Mouse (Mus musculus) cerebellum, adult 2 months (tissue): ENCODE results near the gene Slc5a11. TPM values are rescaled to one million over a fixed set of nuclear protein-coding genes. Genes with fewer than 3 reads are reported as not detected.

Experiments
- DNase-seq, 2 experiments: peaks; one replicate each; pipeline ENCODE4 v3.0.0; 2021
- H3K27ac ChIP-seq: fragments of 200-500 bp; 2 replicates; pipeline ENCODE4 v1.5.1; 2012; ENCODE audit warnings: low read length, control low read depth, inconsistent platforms; ENCODE audit not compliant: insufficient read depth
- H3K27me3 ChIP-seq: fragments of 200-500 bp; 2 replicates; pipeline ENCODE4 v1.6.1; 2012; ENCODE audit warnings: inconsistent platforms, mild to moderate bottlenecking, low read length, moderate library complexity; ENCODE audit not compliant: control insufficient read depth, insufficient read depth
- H3K4me1 ChIP-seq: fragments of 200-500 bp; 2 replicates; pipeline ENCODE4 v1.6.1; 2011; ENCODE audit warnings: low read length; ENCODE audit not compliant: control insufficient read depth, insufficient read depth
- H3K4me3 ChIP-seq: fragments of 200-500 bp; replicated peaks from 2 replicates; pipeline ENCODE3; 2011; ENCODE audit warnings: mild to moderate bottlenecking, low read depth, low read length, control low read depth; ENCODE audit not compliant: insufficient read depth
- CTCF ChIP-seq: fragments of 200-500 bp; IDR thresholded peaks from 2 replicates; pipeline ENCODE4 v1.5.1; 2011; ENCODE audit warnings: low read depth, mild to moderate bottlenecking, control low read depth, low read length, moderate library complexity, borderline replicate concordance; ENCODE audit not compliant: insufficient read depth
- POLR2A ChIP-seq: fragments of 200-500 bp; IDR thresholded peaks from 2 replicates; pipeline ENCODE4 v1.6.1; 2011; ENCODE audit warnings: low read length, control low read depth, borderline replicate concordance; ENCODE audit not compliant: insufficient read depth
- WGBS: fragments of 180-500 bp; shearing (Covaris S2); methylation state at CpG from one replicate; pipeline ENCODE4 v1.1.7; 2018; 5-methylcytosine and 5-hydroxymethylcytosine counted together
- polyA plus RNA-seq: library from polyadenylated mRNA; depleted of rRNA; stranded (reverse); fragments of >200 nt; gene quantifications from 2 replicates; pipeline ENCODE4 v1.2.3, GENCODE M21; 2012

The Slc5a11 gene
- polyA plus RNA-seq, 1 experiment: 3.1 TPM

- no peak for DNase-seq
- WGBS: 86% methylated on average over 3 of the region's 3 CpGs
- H3K27ac ChIP-seq: no peak overlapping the region
- peaks cover 4% of the 10 kb centered on the region for H3K4me1 ChIP-seq
- no peak overlapping the region for H3K4me3 ChIP-seq
- H3K27me3 ChIP-seq: no peaks in the 10 kb centered on the region
- TF ChIP-seq CTCF (no peak), POLR2A (no peak)
Measured at GRCm38 (mm10) chr7:123199151-123199550, 15.4 kb upstream of the Slc5a11 start.

DNA sequence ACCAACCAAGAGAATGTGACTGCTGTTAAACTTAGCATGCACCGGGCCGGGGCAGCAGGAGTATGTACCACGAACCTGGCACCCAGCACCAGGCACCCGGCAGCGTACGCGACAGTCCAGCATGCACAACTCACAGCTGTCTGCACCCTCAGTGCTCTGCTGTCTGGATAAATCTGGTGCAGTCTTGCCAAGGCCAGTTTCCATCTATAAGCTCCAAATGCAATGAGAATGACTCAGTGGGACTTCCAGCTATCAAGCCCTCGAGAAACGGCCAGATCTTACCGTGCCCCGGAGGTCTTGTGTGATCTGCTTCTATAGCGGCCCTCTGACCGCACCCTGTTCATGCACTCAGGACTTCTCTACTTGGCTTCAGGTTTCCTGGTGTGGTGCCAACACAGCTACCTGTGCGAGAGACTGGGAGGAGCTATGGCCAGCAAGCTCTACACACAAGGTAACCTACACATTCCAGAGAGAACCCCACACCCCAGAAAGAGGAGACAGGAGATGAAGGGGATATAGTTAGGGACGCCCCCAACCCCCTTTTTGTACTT is 14.8 kb upstream of the Slc5a11 start:
- 88% methylated on average over 15 of the region's 15 CpGs for WGBS
- peaks cover 2% of the 10 kb centered on the region for H3K4me1 ChIP-seq
- TF ChIP-seq POLR2A (no peak), CTCF (no peak)

DNA sequence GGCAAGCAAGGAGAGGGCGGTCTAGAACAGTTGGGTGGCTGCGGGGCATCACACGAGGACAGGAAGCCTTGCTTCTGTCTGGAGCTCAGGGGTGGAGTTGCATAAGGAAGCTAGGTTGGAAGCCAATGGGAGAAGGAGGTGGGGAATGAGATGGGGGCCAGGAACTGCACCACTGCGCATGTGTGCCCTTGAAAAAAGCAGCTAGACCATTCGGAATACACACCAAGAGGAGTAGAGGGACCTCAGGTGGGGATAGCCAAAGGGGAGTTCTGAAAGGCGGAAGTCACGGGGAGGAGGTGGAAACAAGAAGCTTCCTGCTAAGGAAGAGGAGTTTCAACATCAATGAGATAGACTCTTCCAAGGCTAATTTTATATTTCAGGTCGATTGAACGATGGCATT is 13.9 kb upstream of the Slc5a11 start:
- Histone ChIP-seq H3K27ac (no peak overlapping the region), H3K4me1 (no peaks in the 10 kb centered on the region), H3K27me3 (no peaks in the 10 kb centered on the region), H3K4me3 (no peak overlapping the region)
- TF ChIP-seq CTCF (no peak), POLR2A (no peak)
- DNase-seq: no peak
- 80% methylated on average over 9 of the region's 9 CpGs for WGBS

More for the DNA sequence above, 14.8 kb upstream of the Slc5a11 start:
- Histone ChIP-seq H3K27me3 (no peaks in the 10 kb centered on the region), H3K4me3 (no peak overlapping the region), H3K27ac (no peak overlapping the region)
- no peak for DNase-seq

DNA sequence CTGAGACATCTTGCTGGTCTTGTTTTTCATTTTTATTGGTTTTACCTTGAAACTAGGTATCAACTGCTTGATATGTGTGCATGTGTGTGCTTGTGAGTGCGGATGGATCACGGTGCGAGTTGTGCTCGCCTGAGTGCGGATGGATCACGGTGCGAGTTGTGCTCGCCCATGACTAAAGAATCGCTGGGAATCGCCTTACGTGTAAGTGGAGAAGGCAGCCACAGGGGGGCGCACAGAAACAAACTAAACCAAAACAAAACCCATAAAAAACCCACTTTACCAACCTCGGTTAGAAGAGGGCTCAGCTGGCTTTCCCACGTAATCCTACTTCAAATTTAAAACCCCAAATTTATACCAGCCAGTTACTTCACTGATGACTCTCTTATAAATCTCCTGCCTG is 9.3 kb upstream of the Slc5a11 start:
- TF ChIP-seq POLR2A (no peak), CTCF (peak; percentile 71)
- WGBS: 26% methylated on average over 14 of the region's 14 CpGs

GRCm38 (mm10) chr7:123207561-123207960 is 7.0 kb upstream of the Slc5a11 start:
- 75% methylated on average over 6 of the region's 6 CpGs for WGBS
- DNase-seq: no peak
- H3K4me1 ChIP-seq: no peaks in the 10 kb centered on the region
- TF ChIP-seq CTCF: no peak
- no peak for TF ChIP-seq POLR2A
- no peak overlapping the region for H3K4me3 ChIP-seq
- H3K27me3 ChIP-seq: no peaks in the 10 kb centered on the region
- no peak overlapping the region for H3K27ac ChIP-seq

More for the DNA sequence above, 9.3 kb upstream of the Slc5a11 start:
- H3K27ac ChIP-seq: no peak overlapping the region
- no peak overlapping the region for H3K4me3 ChIP-seq
- no peaks in the 10 kb centered on the region for H3K4me1 ChIP-seq
- H3K27me3 ChIP-seq: no peaks in the 10 kb centered on the region
- peak; percentile 50 to 64 for DNase-seq

GRCm38 (mm10) chr7:123209864-123210263 is 4.7 kb upstream of the Slc5a11 start:
- 87% methylated on average over 9 of the region's 9 CpGs for WGBS
- TF ChIP-seq POLR2A (no peak), CTCF (no peak)
- no peak for DNase-seq
- H3K4me1 ChIP-seq: no peaks in the 10 kb centered on the region
- no peak overlapping the region for H3K4me3 ChIP-seq
- no peak overlapping the region for H3K27ac ChIP-seq
- H3K27me3 ChIP-seq: no peaks in the 10 kb centered on the region

DNA sequence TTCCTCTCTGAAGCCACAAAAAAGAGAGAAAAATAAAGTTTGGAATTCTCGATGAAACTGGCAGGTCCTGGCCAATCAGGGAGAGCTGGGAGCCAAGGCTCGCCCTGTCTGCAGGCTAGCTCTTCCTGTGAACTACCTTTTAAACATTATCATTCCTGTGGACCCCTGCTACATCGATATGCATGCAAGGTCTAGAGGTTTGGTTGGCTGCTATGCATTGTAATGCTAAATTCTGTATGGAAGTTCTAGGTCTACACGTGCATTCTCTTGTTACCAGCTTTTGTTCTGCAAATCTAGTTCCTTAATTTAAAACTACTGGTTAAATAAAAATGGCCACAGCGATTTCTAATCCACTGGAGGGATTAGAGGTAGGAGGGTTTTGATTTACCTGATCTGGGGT is 3.1 kb upstream of the Slc5a11 start:
- H3K4me1 ChIP-seq: no peaks in the 10 kb centered on the region
- WGBS: 64% methylated on average over 5 of the region's 5 CpGs
- H3K4me3 ChIP-seq: no peak overlapping the region
- TF ChIP-seq CTCF (no peak), POLR2A (no peak)
- H3K27ac ChIP-seq: no peak overlapping the region
- DNase-seq: no peak
- H3K27me3 ChIP-seq: no peaks in the 10 kb centered on the region

DNA sequence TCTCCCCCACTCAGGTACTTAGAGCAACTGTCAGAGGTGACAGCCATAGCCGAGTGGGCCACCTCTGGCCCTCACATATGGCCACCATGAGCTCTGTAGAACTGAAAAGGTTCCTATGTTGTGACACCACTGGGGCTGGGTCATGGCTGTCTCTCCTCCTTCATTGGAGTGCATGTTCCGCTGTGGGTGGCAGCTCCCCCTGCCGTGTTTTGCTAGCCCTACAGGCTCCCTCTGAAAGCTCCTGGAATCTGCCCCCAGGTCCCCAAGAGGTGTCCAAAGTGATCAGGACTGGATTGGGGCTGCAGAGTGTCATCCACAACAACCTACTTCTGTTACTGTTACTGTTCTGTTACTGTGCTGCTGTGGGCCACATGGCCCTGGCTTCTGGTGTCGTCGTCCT is 2.3 kb upstream of the Slc5a11 start:
- 81% methylated on average over 5 of the region's 5 CpGs for WGBS
- no peak for DNase-seq
- no peak overlapping the region for H3K4me3 ChIP-seq
- H3K27me3 ChIP-seq: no peaks in the 10 kb centered on the region
- H3K4me1 ChIP-seq: no peaks in the 10 kb centered on the region
- H3K27ac ChIP-seq: no peak overlapping the region
- no peak for TF ChIP-seq CTCF
- TF ChIP-seq POLR2A: no peak

GRCm38 (mm10) chr7:123215138-123215537 is 558 bp downstream of the Slc5a11 start:
- TF ChIP-seq POLR2A (no peak), CTCF (no peak)
- H3K27ac ChIP-seq: no peak overlapping the region
- no peaks in the 10 kb centered on the region for H3K4me1 ChIP-seq
- DNase-seq: no peak
- 71% methylated on average over 2 of the region's 2 CpGs for WGBS
- H3K4me3 ChIP-seq: no peak overlapping the region
- no peaks in the 10 kb centered on the region for H3K27me3 ChIP-seq
